Mouse (Mus musculus) bone marrow macrophage, adult 2 months (primary cell): ENCODE data around the gene Efcab10.

Experiments used
- CTCF ChIP-seq: IDR thresholded peaks from 2 replicates; pipeline ENCODE4 v1.5.1; 2012; ENCODE audit warnings: low read depth, mild to moderate bottlenecking, low read length, moderate library complexity
- POLR2A ChIP-seq: IDR thresholded peaks from 2 replicates; pipeline ENCODE4 v1.6.1; 2012; ENCODE audit warnings: mild to moderate bottlenecking, low read depth, low read length, borderline replicate concordance

DNA sequence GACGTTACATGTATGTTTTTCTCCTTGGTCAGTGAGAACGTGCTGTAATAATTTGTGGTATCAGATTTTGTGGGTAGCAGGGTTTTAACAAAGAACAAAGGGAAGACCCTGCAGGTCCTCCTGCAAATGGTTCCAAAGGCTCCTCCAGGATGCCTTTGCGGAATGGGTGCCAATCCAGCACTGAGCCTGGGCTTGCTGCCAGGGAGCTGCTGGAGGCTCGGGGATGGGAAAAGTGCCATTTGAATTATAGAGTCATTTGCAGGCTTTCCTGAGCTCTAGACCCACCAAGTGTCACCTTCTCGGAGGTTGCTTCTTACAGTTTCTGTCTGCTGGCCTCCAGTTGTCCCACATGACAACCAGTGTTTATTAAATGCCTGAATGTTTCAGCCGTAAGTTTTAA lies 33.9 kb upstream of the Efcab10 start:
- TF ChIP-seq POLR2A, result no peak
- TF ChIP-seq CTCF, result no peak
